Mouse (Mus musculus) inflammation-experienced regulatory T-cells, adult 6 months (primary cell): ENCODE data around the gene Mnt. TPM values are rescaled to one million over a fixed set of nuclear protein-coding genes. Genes with fewer than 3 reads are reported as not detected.

ENCODE experiments used
- ATAC-seq: one replicate; pipeline ENCODE4 v1.8.0; 2017
- polyA plus RNA-seq, 3 experiments: library from polyadenylated mRNA; unstranded; fragments of 100-300 nt; shearing (Covaris generic); gene quantifications; one replicate each; pipeline ENCODE4 v1.2.1; 2017

The Mnt gene
- polyA plus RNA-seq, 3 experiments from 2014 or later, result 4.8 to 6.5 (median 6.3) TPM

DNA sequence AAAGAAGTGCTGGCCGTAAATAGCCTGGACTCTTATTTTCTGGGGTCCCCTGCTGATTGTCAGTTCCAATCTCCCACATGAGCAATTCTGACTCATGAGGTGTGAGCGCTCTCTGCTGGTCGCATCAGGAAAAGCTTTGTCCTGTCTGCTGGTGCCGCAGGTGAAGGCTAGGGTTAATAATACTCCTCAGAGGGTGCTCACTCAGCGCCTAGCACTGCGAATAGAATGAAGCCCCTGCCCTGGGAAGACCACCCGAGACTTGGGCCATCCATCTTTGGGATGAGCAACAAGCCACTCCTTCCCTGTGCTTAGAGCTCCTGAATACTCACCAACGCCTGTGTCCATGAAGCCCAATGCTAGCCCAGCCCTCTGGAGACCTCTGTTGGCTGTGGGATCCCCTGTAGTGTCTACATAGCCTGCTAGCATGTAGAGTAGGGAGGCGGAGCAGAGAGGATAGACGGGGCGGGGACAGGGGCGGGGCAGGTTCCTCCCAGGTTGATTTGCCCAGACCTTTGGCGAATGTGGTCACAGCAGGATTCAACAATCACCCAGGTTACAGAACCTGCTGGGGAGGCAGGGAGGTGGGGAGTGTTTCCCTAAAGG is 17.3 kb downstream of the Mnt start:
- peak; percentile 43 for ATAC-seq

DNA sequence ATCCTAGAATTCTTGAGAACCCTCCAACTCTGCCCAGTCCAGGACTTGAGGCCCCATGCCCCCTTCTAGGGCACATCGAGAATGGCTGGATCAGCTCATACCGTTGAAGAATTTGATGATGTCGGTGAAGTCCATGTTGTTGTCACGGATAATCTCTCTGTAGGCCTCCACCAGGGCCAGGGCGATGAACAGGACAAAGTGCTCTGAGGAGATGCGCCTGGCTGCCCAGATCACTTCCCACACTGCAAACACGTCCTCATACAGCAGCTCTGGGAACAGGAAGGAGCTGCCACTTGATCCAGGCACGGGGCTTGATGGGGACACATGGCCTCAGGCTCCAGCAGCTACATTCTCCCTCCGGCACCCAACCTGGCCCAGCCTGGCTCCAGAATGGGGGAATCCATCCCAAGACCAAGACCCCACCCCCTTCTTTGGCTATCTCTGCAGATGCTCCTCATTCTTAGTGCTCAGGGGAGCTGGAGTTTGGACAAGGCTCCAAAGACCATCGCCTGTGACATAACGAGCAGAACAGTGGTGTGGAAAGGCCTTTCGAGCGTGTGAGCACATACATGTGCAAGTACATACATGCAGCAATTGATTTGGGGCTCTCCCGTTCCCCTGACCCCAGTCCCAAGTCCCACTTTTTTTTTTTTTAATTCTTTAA is 20.4 kb downstream of the Mnt start:
- no peak for ATAC-seq

DNA sequence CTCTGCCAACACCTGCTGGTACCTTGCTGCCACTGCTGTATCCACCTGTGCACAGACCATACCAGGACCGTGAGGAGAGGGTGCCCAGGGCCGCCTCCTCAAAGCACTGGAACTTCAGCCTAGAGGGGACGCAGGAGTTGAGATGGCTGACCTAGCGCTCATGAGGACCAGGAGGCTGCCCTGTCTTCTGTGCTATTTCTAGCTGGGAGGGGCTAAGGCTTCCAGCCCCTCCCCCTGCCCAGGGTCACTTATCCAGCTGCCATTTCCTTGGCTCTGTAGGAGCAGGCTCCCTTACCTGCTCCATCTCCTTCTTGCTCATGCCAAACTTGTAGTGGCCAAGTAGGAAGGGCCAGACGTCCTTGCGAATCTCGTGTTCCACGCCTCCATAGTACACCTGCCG is 27.0 kb downstream of the Mnt start:
- ATAC-seq, result no peak

DNA sequence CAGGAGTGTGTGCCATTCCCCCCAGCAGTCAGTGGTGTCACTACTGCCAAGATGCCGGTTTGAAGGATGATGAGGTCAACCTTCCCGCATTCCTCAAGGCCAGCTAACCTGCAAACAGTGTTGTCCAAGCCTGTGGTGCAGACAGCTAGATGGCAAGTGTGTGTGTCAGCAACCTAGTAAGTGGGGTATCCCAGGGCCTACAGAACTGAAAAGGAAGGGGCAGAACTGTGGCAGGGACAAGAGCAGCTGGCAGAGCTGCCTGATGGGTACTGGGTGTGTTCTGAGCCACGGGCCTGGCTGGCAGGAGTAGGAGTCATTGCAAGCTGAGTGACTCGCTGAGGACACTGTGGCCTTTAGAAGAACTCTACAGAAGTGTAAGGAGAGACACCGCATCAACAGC is 31.4 kb downstream of the Mnt start:
- no peak for ATAC-seq

DNA sequence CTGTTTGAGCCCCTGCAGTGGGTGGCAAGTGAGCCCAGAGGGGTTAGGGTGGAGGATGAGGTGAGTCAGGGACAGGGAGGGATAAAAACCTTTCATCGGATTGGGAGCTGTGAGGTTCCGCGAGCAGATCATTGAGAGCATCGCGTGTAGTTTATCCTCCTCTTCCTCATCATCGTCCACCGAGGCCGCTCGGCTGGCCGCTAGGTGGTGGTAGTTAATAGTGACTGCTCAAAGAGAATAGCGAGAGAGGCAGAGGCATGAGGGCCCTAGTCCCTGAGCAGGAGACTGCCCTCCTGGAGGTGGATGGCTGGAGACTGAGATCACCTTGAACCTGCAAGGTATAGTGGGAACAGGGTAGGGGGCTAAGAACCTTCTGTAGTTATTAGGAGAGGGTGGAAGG is 32.8 kb downstream of the Mnt start:
- no peak for ATAC-seq

DNA sequence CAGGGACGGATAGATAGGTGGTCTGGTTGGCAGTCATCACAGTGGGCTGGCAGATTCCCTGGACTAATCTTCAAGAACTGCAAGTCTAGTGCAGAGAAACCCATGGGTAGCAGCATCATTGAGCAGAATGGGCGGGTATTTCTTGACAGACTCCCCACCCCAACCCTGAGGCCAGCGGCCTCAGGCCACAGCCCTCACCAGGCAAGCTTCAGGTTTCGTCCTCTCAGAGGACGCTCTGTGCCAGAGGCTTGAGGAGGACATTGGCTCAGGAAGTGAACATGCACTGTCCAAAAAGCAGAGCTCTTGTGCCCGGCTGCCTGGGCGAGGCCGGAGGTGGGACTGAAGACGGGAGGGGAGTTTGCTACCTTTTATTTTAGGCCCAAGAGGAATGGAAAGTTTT is 33.7 kb downstream of the Mnt start:
- ATAC-seq, result no peak

DNA sequence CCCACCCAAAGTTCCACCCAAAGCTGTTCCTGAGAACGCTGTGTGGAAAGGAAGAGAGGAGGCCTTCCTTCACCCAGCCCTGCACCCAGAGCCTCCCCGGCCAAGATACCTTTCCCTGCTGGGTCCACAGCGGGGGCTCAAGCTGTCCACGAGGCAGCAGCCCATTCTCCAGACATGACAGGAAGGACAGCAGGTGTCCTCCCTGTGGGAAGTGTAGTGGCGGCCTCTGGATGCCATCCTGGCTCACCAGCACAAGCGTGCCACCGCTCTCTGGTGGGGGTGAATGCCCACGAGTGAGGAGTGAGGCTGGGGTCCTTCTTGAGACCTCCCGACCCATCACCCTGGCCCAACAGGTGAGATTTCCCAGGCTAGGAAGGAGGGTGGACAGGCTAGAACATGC is 34.5 kb downstream of the Mnt start:
- ATAC-seq, result no peak

DNA sequence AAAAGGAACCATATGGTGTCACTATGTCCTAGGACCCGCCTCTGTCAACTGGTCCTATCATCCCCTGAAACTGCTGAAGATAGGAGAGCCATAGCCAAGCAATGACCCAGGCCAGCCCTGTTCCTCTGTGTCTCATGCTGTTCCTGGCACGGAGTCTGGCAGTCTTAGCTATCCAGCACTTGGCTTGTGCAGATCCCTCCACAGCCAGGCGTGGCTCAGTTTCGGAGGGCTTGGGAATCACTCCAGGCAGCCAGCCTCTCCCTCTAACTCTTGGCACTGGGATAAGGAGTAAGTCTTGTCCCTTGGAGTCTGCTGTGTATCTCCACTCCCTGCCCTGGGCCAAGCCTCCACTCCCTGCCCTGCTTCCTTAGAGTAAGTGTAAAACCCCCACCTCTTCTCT is 35.9 kb downstream of the Mnt start:
- no peak for ATAC-seq

DNA sequence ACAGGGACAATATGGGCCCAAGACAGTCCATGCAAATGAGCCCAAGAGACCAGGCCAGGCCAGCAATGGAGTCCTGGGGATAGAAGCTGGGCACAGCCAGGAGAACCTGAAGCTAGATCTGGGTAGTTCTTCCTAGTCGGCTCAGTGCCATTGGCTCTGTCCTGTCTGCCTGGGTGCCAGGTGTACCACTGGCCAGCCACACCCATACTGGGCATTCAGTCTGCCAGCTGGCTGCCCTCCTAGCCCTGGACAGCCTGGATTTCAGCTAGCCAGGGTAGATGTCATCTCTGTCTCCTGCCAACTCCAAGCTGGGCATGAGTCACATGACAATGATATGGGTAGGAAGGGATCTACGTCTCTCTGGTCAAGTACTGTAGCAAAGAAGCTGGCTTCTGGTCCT is 36.5 kb downstream of the Mnt start:
- no peak for ATAC-seq

DNA sequence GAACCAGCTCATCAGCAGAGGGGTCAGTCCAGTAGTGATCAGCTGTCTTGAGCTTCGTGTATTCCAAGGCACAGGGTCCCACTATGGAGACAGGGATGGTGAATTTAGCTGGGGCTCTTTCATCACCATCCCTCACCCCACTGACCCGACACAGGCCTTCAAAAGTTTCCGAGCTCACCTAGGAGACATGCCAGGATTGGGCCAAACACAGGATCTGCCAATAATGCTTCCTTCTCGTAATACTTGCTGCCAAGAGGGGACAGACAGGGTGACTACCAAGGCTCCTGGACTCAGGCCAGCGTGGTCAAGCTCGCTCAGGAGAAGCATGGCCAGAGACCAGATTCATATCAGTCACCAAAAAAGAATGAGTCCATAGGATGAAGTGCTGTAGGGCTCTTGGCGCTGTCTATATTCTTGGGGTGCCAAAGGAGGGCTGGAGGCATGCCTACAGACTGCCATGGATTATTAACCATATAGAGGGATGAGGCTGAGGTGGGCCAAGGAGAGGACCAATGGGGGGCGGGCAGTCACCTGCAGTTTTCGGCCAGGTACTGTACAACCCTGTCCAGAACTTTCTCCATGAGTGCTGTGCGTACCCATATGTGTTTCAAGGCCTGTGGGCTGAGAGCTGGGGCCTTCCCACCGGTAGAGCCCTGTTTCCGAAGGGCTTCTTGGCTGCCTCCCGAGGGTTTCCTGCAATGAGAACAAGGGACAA is 37.5 kb downstream of the Mnt start:
- no peak for ATAC-seq

DNA sequence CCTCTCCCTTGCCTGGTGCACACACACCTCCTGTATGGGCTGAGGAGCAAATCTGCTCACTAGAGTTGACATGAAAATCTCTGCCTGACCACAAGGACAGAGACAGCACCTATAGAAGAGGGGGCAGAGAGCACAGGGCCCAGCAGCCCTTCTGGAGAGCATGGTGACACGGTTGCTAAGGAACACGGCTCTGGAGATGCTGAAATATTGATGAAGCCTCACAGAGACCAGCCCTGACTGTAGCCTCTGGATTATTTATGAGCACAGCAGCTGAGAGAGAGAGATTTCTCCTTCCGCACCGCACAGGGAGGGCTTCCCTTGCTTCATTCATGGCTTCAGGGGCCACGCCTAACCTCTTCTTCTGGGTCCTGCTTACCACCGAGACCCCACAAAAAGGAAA is 38.9 kb downstream of the Mnt start:
- no peak for ATAC-seq

DNA sequence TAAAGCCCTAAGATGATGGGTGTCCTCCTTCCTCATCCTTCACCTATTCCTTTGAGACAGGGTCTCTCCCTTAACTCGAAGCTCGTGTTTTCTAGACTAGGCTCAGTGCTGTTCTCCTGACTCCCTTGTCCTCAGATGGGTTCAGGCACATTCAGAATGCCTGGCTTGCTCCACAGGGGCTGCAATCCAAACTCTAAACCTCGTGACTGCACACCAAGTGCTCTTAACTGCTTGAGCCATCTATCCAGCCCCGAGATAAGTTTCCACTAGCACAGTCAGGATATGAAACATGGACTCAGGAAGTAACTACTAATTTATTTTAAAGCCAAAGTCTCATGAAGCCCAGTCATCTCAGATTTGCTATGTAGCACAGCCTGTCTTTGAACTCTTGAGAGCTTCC is 39.8 kb downstream of the Mnt start:
- no peak for ATAC-seq

DNA sequence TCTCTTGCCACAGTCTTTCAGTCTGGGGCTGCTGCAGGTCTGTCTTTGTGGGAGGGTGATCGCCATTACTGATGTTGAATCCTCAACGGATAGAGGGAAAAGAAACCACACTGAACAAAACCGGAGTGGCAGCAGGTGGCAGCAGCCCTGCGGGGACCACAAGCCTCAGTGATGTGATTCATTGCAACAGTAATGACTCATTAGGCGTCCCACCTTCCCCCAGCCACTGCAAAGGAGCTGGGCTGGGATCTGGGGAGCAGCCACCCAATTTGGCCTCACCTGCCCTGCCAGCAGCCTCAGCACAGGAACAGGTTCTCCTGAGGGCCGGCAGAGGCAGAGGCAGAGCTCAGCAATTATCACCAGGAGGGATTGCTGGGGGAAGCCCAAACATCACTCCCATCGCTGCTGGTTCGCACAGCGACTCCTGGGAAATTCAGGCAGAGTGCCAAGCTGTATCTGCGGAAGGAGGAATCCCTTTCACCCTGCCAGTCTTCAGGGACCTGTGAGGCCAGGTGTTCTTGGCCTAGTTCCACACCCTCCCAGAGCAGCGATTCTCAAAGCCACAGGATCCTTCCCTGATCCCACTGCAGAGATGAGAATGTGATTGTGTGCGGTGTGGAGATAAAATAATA is 40.4 kb downstream of the Mnt start:
- no peak for ATAC-seq

DNA sequence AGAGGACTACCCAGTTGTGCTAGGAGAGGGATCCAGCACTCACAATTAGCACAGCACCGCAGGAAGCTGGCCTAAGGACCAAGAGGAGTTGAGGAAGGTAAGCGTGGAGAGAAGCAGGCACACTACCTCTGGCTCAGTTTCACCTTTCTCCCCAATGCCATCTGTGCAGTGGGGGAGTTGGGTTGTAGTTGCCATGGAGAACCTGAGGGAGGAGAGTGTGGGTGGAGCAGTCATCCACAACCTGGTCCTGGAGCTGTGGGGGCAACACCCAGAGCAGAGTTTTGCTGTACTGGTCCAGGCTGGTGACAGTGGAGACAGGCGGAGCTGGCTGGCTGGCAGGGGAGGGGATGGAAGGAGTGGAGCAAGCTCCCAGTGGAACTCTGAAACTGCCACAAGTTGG is 43.9 kb downstream of the Mnt start:
- ATAC-seq, result no peak

DNA sequence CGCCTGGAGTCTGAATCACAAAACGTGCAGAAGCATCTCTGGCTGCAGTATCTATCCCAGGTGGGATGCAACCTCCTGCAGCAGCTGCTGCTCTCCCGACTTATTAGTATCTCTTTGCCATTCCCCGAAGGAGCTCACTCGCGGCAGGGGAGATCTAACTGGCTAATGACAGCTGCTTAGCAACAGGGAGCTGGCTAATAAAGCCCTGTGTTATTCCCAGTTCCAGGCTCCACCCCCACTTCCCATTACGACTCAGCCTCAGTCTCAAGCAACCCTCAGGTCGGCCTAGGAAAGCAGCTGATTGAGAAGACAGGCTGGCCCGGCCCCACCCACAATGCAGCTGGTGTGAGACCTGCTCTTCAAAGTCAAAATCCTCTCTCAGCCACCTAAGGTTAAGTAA is 46.1 kb downstream of the Mnt start:
- no peak for ATAC-seq

DNA sequence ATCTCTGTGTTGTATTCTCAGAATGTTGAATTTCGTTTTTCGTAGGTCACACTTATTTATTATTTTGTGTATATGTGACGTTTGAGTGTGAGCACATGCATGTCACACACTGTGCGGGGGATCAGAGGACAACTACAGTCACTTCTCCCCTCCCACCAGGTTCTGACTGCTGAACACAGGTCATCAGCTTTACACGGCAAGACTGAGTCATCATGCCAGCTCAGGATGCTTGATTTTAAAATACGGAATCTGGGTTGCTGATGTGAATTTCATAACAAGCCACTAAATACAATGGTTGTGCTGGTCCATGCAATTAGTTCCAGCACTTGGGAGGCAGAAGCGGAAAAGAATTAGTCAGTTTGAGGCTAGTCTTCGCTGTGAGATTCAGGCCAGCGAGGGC is 50.3 kb downstream of the Mnt start:
- peak; percentile 70 for ATAC-seq

DNA sequence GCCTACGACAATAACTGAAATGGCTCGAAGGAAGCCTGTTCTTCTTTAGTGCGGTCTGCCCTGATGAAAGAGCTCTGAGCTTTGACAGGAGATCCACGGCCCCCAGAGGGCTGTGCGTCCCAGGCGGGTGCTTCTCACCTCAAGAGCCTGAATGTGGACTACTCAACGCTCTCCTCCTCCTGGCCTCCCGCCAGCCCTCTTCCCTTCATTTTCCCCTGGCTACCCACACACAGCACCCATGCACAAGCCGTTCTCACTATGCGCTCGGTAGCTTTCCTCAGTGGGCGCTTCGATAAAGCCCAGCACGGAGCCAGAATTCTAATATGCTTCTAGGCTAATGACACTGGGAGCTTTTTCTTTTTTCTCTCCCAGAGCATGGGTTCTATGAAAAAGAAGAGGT is 51.3 kb downstream of the Mnt start:
- no peak for ATAC-seq

DNA sequence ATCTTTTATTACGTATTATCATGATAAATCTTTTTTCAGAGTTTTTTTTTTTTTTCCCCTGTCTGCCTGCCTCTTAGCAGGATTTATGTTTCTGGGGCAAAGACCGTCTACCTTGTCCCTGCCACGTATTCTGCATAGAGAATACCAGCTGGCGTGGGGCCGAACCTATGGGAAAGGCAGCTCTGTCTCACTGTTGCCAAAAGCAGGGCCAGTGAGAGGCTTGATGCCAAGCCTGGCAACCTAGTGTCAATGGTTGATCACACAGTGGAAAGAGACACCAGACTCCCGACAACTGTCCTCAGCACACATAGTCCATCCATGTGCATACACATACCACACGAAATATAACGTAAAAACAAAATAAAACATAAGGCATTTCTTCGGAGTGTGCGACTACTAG is 52.4 kb downstream of the Mnt start:
- ATAC-seq, result no peak

DNA sequence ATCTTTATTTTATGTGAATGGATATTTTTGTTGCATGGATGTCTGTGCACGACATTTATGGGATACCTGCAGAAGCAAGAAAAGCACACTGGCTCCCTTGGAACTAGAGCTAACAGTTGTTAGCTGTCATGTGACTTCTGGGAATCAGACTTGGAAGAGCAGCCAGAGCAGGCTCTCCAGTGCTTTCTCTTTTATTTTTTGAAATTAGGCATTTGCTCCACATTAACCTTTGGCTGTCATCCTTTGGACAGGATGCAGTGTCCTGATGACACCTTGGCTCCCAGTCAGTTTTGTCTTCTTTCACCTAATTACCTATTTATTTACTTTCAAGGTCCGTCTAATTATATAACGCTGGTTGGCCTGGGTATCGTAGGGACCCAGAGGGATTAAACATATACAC is 63.9 kb downstream of the Mnt start:
- ATAC-seq, result no peak
